Mouse (Mus musculus) brain, adult 10 weeks (tissue): ENCODE results near the gene Scgb1b24. TPM values are rescaled to one million over a fixed set of nuclear protein-coding genes. Genes with fewer than 3 reads are reported as not detected.

Experiments
- polyA plus RNA-seq: library from polyadenylated mRNA; stranded (reverse); fragments of 350-450 nt; fragmentation: Illumina TruSeq; extraction: RNeasy Lipid Tissue Mini Kit (QIAGEN cat#74804); gene quantifications from one replicate; pipeline ENCODE4 v1.2.3, GENCODE M21; 2015; ENCODE audit warnings: low read depth, low replicate concordance

Gene Scgb1b24
- polyA plus RNA-seq: not detected

GRCm38 (mm10) chr7:33743499-33743898 is at the start of gene Scgb1b24:
Gene Scgb1b24, plus strand, starts transcription at chr7:33743799.

GRCm38 (mm10) chr7:33739212-33739611 is 4.4 kb upstream of the Scgb1b24 start, which contains the start of gene Scgb2b24:
Gene Scgb2b24, minus strand, starts transcription at chr7:33739312.

Other genes with a start within 250 kb of the Scgb1b24 start
- gene Scgb2b21, start 223.3 kb upstream of the Scgb1b24 start, polyA plus RNA-seq: not detected
- gene Scgb2b24, start 4.5 kb upstream of the Scgb1b24 start, polyA plus RNA-seq: not detected
- not detected for gene Scgb2b26, start 201.2 kb downstream of the Scgb1b24 start, polyA plus RNA-seq